Mouse (Mus musculus): ENCODE results near the gene Bcl9. TPM values are rescaled to one million over a fixed set of nuclear protein-coding genes. Genes with fewer than 3 reads are reported as not detected.

Bcl9 gene
- polyA plus RNA-seq, 1 experiment from 2014 or later: 74.0 TPM

Other genes starting within 250 kb of the Bcl9 start
- 31.4 and 36.0 TPM in 2 replicates for gene Acp6, start 139.1 kb downstream of the Bcl9 start, polyA plus RNA-seq (2014; fragmentation: Nextera tagmentation; extraction: Ambion mirVana)
- gene Olfr1402, start 124.1 kb upstream of the Bcl9 start, polyA plus RNA-seq (2014; fragmentation: Nextera tagmentation; extraction: Ambion mirVana): not detected in 2 replicates